Mouse (Mus musculus) layer of hippocampus, postnatal 10 days (tissue): Measurements from ENCODE around the gene Fgfr2. TPM values are rescaled to one million over a fixed set of nuclear protein-coding genes. Genes with fewer than 3 reads are reported as not detected.

Experiments
- DNase-seq, 2 experiments: peaks; one replicate each; pipeline ENCODE4 v3.0.0; 2021; ENCODE audit warnings: low spot score in 2 of 2
- total RNA-seq, 2 experiments: library from RNA; stranded (reverse); gene quantifications; 2 replicates each; pipeline ENCODE4 v1.2.3; 2021

Gene Fgfr2
- total RNA-seq, 2 experiments from 2014 or later, result 35.6 to 48.3 TPM

DNA sequence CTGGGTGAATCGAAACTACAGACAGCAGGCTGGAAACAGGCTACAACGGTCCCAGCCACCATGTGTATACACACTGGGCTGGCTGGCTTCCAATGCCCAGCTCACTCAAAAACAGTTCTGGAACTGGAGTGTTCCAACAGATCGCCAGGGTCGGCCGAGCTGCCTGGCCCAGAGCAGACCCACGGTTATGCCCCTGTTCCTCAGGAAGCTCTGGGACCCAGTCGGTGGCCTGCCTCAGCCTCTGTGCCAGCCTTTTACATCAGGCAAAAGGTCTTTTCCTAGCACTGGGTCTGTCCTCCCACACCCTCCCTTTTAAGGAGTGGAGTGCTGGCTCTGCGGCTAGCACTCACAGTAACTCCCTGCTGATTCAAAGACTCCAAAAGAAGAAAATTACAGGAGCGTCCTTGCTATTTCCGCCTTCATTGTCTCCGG lies 34.3 kb downstream of the Fgfr2 start:
- peak; percentile 63 to 69 for DNase-seq

GRCm38 (mm10) chr7:133088411-133088810 lies 34.7 kb downstream of the Fgfr2 start:
- no peak for DNase-seq

- DNase-seq, result no peak
Measured at GRCm38 (mm10) chr7:133085408-133085807, 37.7 kb downstream of the Fgfr2 start.

- DNase-seq, result no peak
Measured at GRCm38 (mm10) chr7:133083936-133084614, 39.1 kb downstream of the Fgfr2 start.

GRCm38 (mm10) chr7:133078929-133079328 lies 44.2 kb downstream of the Fgfr2 start:
- no peak for DNase-seq

DNA sequence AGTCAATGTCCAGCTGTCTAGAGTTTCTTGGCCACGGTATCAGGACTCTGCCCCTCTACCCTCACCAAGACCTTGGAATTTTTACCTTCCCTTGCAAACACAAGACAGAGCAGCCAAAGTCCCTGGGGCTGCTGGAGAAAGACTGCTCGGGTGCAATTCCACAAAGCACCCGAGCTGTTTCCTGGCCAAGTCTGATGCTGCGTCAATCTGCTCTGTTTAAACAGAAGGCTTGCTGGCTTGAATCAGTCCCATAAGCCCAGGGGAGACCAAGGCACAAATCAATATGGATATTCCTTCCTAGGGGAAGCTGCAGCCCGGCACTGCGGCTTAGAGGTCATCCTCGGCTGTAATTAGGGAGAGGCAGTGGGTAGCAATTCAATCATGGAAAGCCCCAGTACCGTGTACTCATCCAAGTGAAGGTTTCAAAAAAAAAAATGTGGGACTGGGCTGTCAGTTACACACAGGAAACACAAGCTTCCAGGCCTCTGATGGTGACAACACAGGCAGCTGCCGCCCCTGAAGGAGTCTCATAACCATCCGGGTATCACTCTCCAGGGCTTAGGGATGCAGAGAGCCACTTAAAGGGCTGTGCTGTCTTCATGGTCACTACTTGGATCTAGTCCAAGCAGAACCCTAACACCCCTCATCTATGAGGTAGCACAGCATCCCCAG lies 48.6 kb downstream of the Fgfr2 start:
- DNase-seq, result peak; percentile 44 to 56

- no peak for DNase-seq
Measured at GRCm38 (mm10) chr7:133073147-133073651, 50.0 kb downstream of the Fgfr2 start.

DNA sequence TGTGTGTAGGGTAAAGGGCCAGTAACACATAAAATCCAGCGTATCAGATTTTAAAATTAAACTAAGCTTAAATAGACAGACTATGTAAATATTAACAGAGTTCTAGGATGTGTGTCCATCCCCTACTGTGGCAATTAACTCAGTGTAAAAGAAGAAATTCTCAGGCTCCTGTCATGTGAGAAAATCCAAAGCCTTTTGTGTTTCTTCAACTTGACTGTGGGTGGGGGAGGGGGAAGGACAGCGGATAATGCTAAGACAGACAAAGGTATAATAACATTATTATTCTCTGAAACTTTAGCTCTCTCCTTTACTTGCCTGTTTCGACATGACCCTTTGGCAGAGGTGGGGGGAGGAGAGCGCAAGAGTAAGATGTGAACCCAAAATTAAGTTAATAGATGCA lies 50.6 kb downstream of the Fgfr2 start:
- DNase-seq, result no peak

DNA sequence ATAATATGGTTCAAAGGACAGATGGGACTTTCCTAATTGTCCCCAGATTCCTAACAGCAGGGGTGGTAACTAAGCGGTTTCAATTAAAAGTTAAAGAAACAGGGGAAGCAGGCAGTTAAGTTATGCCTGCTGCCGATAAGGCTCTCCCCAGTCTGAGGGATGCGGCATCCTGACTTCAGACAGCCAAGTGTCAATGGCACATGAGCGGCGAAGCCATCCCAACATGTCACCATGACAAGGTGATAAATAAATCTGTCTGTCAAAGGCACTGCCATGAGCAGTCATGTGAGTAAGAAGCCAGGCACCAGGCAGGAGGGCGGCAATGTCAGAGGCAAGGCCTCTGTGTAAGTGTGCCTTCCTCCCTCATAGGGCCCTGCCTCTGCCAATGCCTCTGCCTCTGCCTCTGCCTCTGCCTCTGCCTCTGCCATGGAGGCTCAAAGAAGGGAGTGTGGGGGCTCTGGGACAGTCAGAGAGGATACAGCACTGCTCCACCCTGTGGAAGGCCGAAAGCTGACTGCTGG lies 55.8 kb downstream of the Fgfr2 start:
- DNase-seq, result no peak

GRCm38 (mm10) chr7:133066776-133067175 lies 56.4 kb downstream of the Fgfr2 start:
- no peak for DNase-seq

- DNase-seq, result no peak
Measured at GRCm38 (mm10) chr7:133062055-133062454, 61.1 kb downstream of the Fgfr2 start.

DNA sequence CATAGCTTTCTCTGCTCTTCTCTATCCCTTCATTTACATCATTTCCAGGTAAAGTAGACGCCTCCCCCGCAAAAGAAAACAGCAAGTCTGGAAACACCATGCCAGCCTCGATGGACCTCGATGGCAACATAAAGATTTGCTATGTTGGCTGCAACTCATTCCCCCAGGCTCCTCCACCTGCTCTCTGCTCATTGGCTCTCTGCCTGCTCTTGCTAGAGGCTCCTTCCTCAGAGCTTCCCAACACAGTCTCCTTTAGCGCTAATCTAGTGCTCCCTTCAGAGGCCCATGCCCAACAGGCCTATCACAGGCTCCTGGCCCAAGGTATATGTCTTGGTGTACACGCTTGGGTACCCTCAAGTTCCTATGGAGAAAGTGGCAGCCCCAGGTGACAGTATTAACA lies 63.0 kb downstream of the Fgfr2 start:
- no peak for DNase-seq

DNA sequence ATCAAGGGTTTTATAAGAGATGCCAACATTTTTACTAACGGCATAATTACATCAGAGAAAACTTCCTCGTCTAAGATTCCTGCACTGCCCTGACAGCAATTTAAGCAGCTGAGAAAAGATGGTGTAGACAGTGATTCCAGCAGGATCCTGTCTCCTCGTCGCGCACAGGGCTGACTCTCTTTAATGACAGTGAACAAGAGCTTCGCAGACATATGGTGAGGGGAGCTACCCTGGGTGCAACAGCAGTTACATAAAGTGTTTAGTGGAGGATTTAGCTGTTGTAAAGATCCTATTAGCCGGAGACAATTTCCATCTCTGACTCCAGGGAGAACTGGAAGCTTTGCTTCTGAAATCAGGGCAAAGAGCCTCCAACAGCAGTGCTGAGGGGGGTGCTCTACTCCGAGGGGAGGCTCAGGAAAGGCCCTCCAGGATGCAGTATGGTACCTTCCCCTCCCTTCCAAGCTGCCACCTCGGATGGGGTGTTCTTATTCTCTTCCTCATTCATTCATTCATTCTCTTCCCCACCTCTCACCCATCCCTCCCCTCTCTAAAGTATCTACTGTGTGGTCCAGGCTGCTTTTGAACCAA lies 63.5 kb downstream of the Fgfr2 start:
- DNase-seq, result no peak

GRCm38 (mm10) chr7:133059150-133059509 lies 64.0 kb downstream of the Fgfr2 start:
- DNase-seq, result no peak

GRCm38 (mm10) chr7:133058496-133059149 lies 64.5 kb downstream of the Fgfr2 start:
- no peak for DNase-seq

DNA sequence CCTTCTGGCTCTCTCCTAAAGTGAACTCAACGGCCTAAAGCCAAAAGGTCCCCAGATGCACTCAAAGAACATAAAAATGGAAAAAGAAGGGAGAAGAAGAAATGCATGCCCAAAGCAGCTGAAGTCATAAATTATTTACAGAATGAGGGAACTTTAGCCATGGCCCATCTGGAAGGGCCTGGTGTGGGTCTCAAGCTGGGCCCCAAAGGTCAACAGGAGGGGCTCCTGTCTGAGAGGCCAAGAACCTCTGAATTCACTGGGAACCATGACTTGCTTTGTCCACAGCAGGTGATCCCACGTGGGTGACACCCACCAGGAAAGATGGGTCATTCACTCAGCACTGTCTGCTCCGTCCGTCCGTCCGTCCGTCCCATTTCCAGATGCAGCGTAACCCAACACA lies 66.2 kb downstream of the Fgfr2 start:
- DNase-seq, result no peak

GRCm38 (mm10) chr7:133054486-133054885 lies 68.7 kb downstream of the Fgfr2 start:
- DNase-seq, result no peak

GRCm38 (mm10) chr7:133053757-133054156 lies 69.4 kb downstream of the Fgfr2 start:
- no peak for DNase-seq

GRCm38 (mm10) chr7:133052819-133053218 lies 70.3 kb downstream of the Fgfr2 start:
- DNase-seq, result no peak

GRCm38 (mm10) chr7:133050681-133051080 lies 72.5 kb downstream of the Fgfr2 start:
- DNase-seq, result no peak

DNA sequence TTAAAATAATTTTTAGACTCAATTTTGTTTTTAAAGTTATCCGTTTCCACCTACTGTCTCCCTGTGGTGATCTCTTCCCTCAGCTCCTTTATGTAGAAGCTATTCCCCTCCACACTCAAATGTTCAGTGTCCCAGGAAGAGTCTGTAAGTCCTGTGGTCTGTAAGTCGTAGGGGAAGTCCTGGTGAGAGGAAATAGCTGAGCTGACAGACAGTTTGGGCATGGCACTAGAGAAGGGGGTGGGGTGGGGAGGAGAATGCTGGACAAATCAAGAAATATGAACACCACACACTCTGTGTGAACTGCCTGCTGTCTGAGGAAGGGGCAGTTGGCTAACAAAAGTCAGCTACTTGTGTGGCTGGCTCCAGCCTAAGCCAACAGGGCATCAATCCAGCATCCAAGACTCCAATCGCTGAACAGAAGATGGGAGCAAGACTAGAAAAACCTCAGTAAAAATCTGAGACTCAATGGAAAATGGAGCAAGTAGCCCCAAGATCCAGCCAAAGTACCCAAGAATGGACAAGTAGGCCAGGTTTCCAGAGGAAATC lies 75.0 kb downstream of the Fgfr2 start:
- DNase-seq, result no peak
